Mouse (Mus musculus) MEL (cell line): ENCODE measurements around the gene Aldh1b1.

Experiments
- CHD2 ChIP-seq: IDR thresholded peaks from 2 replicates; pipeline ENCODE4 v1.6.1; 2011; ENCODE audit warnings: low read length, improper control_type of control experiment
- CTCF ChIP-seq, 3 experiments: IDR thresholded peaks in 2 of 3; conservative IDR thresholded peaks in 1 of 3; 2 replicates each; pipeline ENCODE4 v1.5.1; 2011 to 2012; ENCODE audit warnings: low read length in 3 of 3, low read depth in 2 of 3, mild to moderate bottlenecking in 2 of 3, improper control_type of control experiment in 1 of 3, inconsistent platforms in 1 of 3, mixed read lengths in 1 of 3, moderate library complexity in 1 of 3; ENCODE audit not compliant: control insufficient read depth in 1 of 3, insufficient read depth in 1 of 3, poor library complexity in 1 of 3, severe bottlenecking in 1 of 3
- EP300 ChIP-seq, 2 experiments: IDR thresholded peaks; 2 replicates each; pipeline ENCODE4 v1.6.1; 2011; ENCODE audit warnings: improper control_type of control experiment in 2 of 2, low read length in 2 of 2, low read depth in 1 of 2, mild to moderate bottlenecking in 1 of 2
- GABPA ChIP-seq: IDR thresholded peaks from 2 replicates; pipeline ENCODE4 v1.6.1; 2012; ENCODE audit warnings: low read depth, mild to moderate bottlenecking, inconsistent platforms, low read length, improper control_type of control experiment, moderate library complexity
- MAX ChIP-seq: IDR thresholded peaks from 2 replicates; pipeline ENCODE4 v1.6.1; 2011; ENCODE audit warnings: low read length, improper control_type of control experiment
- POLR2A ChIP-seq, 2 experiments: IDR thresholded peaks; 2 replicates each; pipeline ENCODE4 v1.6.1; 2011 to 2012; ENCODE audit warnings: low read length in 2 of 2, mild to moderate bottlenecking in 2 of 2, control low read depth in 1 of 2, improper control_type of control experiment in 1 of 2, low read depth in 1 of 2, moderate library complexity in 1 of 2; ENCODE audit not compliant: control insufficient read depth in 1 of 2, insufficient read depth in 1 of 2, poor library complexity in 1 of 2
- UBTF ChIP-seq: IDR thresholded peaks from 2 replicates; pipeline ENCODE4 v1.6.1; 2012; ENCODE audit warnings: low read depth, mild to moderate bottlenecking, inconsistent platforms, low read length, improper control_type of control experiment, moderate library complexity, borderline replicate concordance; ENCODE audit not compliant: insufficient read depth
- USF2 ChIP-seq, 2 experiments: IDR thresholded peaks; 2 replicates each; pipeline ENCODE4 v1.6.1; 2011 to 2012; ENCODE audit warnings: improper control_type of control experiment in 2 of 2, low read length in 2 of 2, borderline replicate concordance in 1 of 2, inconsistent platforms in 1 of 2, low read depth in 1 of 2, mild to moderate bottlenecking in 1 of 2; ENCODE audit not compliant: insufficient read depth in 1 of 2
- ZNF384 ChIP-seq: IDR thresholded peaks from 2 replicates; pipeline ENCODE4 v1.6.1; 2012; ENCODE audit warnings: low read depth, mild to moderate bottlenecking, inconsistent platforms, low read length, improper control_type of control experiment

- TF ChIP-seq CHD2 (no peak), CTCF (IDR thresholded peaks at IDR 0.05 in 2 of 3, conservative IDR thresholded peaks at IDR 0.05 in 1 of 3; ENCODE audit: control insufficient read depth in 1 of 3, insufficient read depth in 1 of 3, low read depth in 2 of 3, low read length in 3 of 3, poor library complexity in 1 of 3, severe bottlenecking in 1 of 3) (no peak), USF2 (IDR thresholded peaks at IDR 0.05; ENCODE audit: borderline replicate concordance in 1 of 2, insufficient read depth in 1 of 2, low read depth in 1 of 2, low read length in 2 of 2) (no peak), GABPA (no peak), POLR2A (IDR thresholded peaks at IDR 0.05; ENCODE audit: control insufficient read depth in 1 of 2, insufficient read depth in 1 of 2, low read depth in 1 of 2, low read length in 2 of 2, poor library complexity in 1 of 2) (no peak), UBTF (no peak), ZNF384 (no peak), MAX (no peak), EP300 (IDR thresholded peaks at IDR 0.05; ENCODE audit: low read depth in 1 of 2, low read length in 2 of 2) (peak; percentile 83)
Measured at GRCm38 (mm10) chr4:45789263-45789958, 9.4 kb upstream of the Aldh1b1 start.
